Mouse (Mus musculus) embryonic facial prominence, embryonic 11.5 days (tissue): ENCODE data around the gene Slit3. TPM values are rescaled to one million over a fixed set of nuclear protein-coding genes. Genes with fewer than 3 reads are reported as not detected.

ENCODE experiments used
- ATAC-seq: fragments of 200-750 bp; cut with Nextera tagmentation; replicated peaks from 2 replicates; pipeline ENCODE4 v1.8.0; 2017; ENCODE audit warnings: low read depth; ENCODE audit not compliant: insufficient number of reproducible peaks, low FRiP score, low TSS enrichment
- DNase-seq: peaks from one replicate; pipeline ENCODE4 v3.0.0-alpha.2; 2015; ENCODE audit warnings: low spot score
- H3K27ac ChIP-seq: fragments of 300-500 bp; sonication (generic); replicated peaks from 2 replicates; pipeline ENCODE4 v1.5.1; 2014; ENCODE audit warnings: mild to moderate bottlenecking, low read depth, low read length, control low read depth
- H3K27me3 ChIP-seq: fragments of 300-500 bp; sonication (generic); 2 replicates; pipeline ENCODE4 v1.6.1; 2014; ENCODE audit warnings: mild to moderate bottlenecking, low read length, moderate library complexity, mixed read lengths; ENCODE audit not compliant: control insufficient read depth, insufficient read depth
- H3K36me3 ChIP-seq: fragments of 300-500 bp; sonication (generic); replicated peaks from 2 replicates; pipeline ENCODE4 v1.6.1; 2014; ENCODE audit warnings: low read depth, mild to moderate bottlenecking, low read length, moderate library complexity, mixed read lengths; ENCODE audit not compliant: control insufficient read depth, insufficient read depth
- H3K4me1 ChIP-seq: fragments of 300-500 bp; sonication (generic); 2 replicates; pipeline ENCODE4 v1.6.1; 2014; ENCODE audit warnings: low read length, mixed read lengths; ENCODE audit not compliant: control insufficient read depth, insufficient read depth
- H3K4me2 ChIP-seq: fragments of 300-500 bp; sonication (generic); 2 replicates; pipeline ENCODE4 v1.6.1; 2014; ENCODE audit warnings: low read depth, mild to moderate bottlenecking, control low read depth, low read length, moderate library complexity
- H3K4me3 ChIP-seq: fragments of 300-500 bp; sonication (generic); 2 replicates; pipeline ENCODE4 v1.5.1; 2014; ENCODE audit warnings: low read depth, low read length, control low read depth
- H3K9ac ChIP-seq: fragments of 300-500 bp; sonication (generic); replicated peaks from 2 replicates; pipeline ENCODE4 v1.6.1; 2014; ENCODE audit warnings: mild to moderate bottlenecking, control low read depth, low read length
- H3K9me3 ChIP-seq: fragments of 300-500 bp; sonication (generic); replicated peaks from 2 replicates; pipeline ENCODE4 v1.6.1; 2016; ENCODE audit warnings: mild to moderate bottlenecking, low read length, inconsistent platforms, mixed read lengths; ENCODE audit not compliant: control insufficient read depth
- WGBS: fragments of 180-500 bp; shearing (Covaris S2); extraction: QIAGEN DNeasy Blood & Tissue Kit; methylation state at CpG from one replicate; pipeline ENCODE4 v1.1.7; 2014; 5-methylcytosine and 5-hydroxymethylcytosine counted together
- polyA plus RNA-seq: library from polyadenylated mRNA; unstranded; fragments of >200 nt; fragmentation: Nextera tagmentation; extraction: Ambion mirVana; gene quantifications from 2 replicates; pipeline ENCODE4 v1.2.1, GENCODE M21; 2014

Slit3 gene
- polyA plus RNA-seq, 1 experiment from 2014 or later: 10.5 TPM

- no peak overlapping the region for H3K27ac ChIP-seq
- H3K27me3 ChIP-seq: no peaks in the 10 kb centered on the region
- H3K36me3 ChIP-seq: no peaks in the 10 kb centered on the region
- WGBS: 94% methylated on average over 21 of the region's 21 CpGs
- DNase-seq (no peak), ATAC-seq (no peak)
- no peak overlapping the region for H3K9ac ChIP-seq
- H3K4me2 ChIP-seq: no peak overlapping the region
- H3K9me3 ChIP-seq: no peaks in the 10 kb centered on the region
- no peak overlapping the region for H3K4me3 ChIP-seq
- no peaks in the 10 kb centered on the region for H3K4me1 ChIP-seq
Measured at GRCm38 (mm10) chr11:35624515-35625270, 503.7 kb downstream of the Slit3 start.

DNA sequence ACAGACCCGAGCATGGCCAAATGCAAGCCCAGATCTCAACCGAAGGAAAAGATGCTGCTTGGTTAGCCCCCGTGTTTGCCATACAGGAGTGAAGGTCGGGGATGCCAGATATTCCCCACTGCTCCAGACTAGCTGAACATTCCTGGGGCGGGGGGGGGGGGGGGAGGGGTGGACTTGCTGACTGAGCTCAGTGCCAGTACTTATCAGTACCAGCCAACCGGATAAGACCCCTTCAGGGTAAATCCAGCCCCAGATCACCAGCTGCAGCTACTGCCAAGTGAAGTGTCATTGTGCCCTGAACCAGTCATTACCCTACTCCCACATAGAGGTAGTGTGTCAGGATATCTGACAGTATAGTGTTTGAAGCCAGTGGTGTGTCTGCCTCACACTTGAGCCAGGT lies 504.6 kb downstream of the Slit3 start:
- DNase-seq (no peak), ATAC-seq (no peak)
- no peaks in the 10 kb centered on the region for H3K4me1 ChIP-seq
- no peak overlapping the region for H3K4me3 ChIP-seq
- H3K27me3 ChIP-seq: no peaks in the 10 kb centered on the region
- no peak overlapping the region for H3K27ac ChIP-seq
- no peak overlapping the region for H3K9ac ChIP-seq
- no peaks in the 10 kb centered on the region for H3K36me3 ChIP-seq
- H3K4me2 ChIP-seq: no peak overlapping the region
- 68% methylated on average over 5 of the region's 6 CpGs for WGBS
- H3K9me3 ChIP-seq: no peaks in the 10 kb centered on the region

- H3K9me3 ChIP-seq: no peaks in the 10 kb centered on the region
- H3K4me1 ChIP-seq: no peaks in the 10 kb centered on the region
- H3K27ac ChIP-seq: no peak overlapping the region
- H3K4me2 ChIP-seq: no peak overlapping the region
- no peaks in the 10 kb centered on the region for H3K36me3 ChIP-seq
- H3K27me3 ChIP-seq: no peaks in the 10 kb centered on the region
- WGBS: 83% methylated on average over 10 of the region's 10 CpGs
- H3K9ac ChIP-seq: no peak overlapping the region
- no peak overlapping the region for H3K4me3 ChIP-seq
- DNase-seq: no peak
- no peak for ATAC-seq
Measured at GRCm38 (mm10) chr11:35626161-35626885, 505.3 kb downstream of the Slit3 start.

GRCm38 (mm10) chr11:35627815-35628214 lies 506.8 kb downstream of the Slit3 start:
- H3K36me3 ChIP-seq: no peaks in the 10 kb centered on the region
- ATAC-seq (no peak), DNase-seq (no peak)
- no peak overlapping the region for H3K27ac ChIP-seq
- no peak overlapping the region for H3K4me2 ChIP-seq
- no peaks in the 10 kb centered on the region for H3K4me1 ChIP-seq
- H3K9ac ChIP-seq: no peak overlapping the region
- WGBS: 97% methylated on average over 3 of the region's 3 CpGs
- no peaks in the 10 kb centered on the region for H3K9me3 ChIP-seq
- no peaks in the 10 kb centered on the region for H3K27me3 ChIP-seq
- H3K4me3 ChIP-seq: no peak overlapping the region

GRCm38 (mm10) chr11:35632262-35632661 lies 511.2 kb downstream of the Slit3 start:
- H3K36me3 ChIP-seq: no peaks in the 10 kb centered on the region
- H3K27ac ChIP-seq: no peak overlapping the region
- WGBS: 90% methylated on average over 5 of the region's 5 CpGs
- no peaks in the 10 kb centered on the region for H3K27me3 ChIP-seq
- H3K9ac ChIP-seq: no peak overlapping the region
- DNase-seq: no peak
- ATAC-seq: no peak
- no peak overlapping the region for H3K4me3 ChIP-seq
- H3K4me2 ChIP-seq: no peak overlapping the region
- no peaks in the 10 kb centered on the region for H3K4me1 ChIP-seq
- H3K9me3 ChIP-seq: no peaks in the 10 kb centered on the region

- WGBS: 72% methylated on average over 7 of the region's 7 CpGs
- DNase-seq (no peak), ATAC-seq (no peak)
- Histone ChIP-seq H3K9ac (no peak overlapping the region), H3K27ac (no peak overlapping the region), H3K4me3 (no peak overlapping the region), H3K4me1 (peaks cover 5% of the 10 kb centered on the region), H3K9me3 (no peaks in the 10 kb centered on the region), H3K27me3 (no peaks in the 10 kb centered on the region), H3K36me3 (no peaks in the 10 kb centered on the region), H3K4me2 (no peak overlapping the region)
Measured at GRCm38 (mm10) chr11:35637102-35637501, 516.1 kb downstream of the Slit3 start.

- no peak for DNase-seq
- no peak overlapping the region for H3K4me2 ChIP-seq
- H3K4me3 ChIP-seq: no peak overlapping the region
- peaks cover 5% of the 10 kb centered on the region for H3K4me1 ChIP-seq
- no peak for ATAC-seq
- no peak overlapping the region for H3K9ac ChIP-seq
- 11% methylated on average over 3 of the region's 3 CpGs for WGBS
- H3K9me3 ChIP-seq: no peaks in the 10 kb centered on the region
- H3K27ac ChIP-seq: no peak overlapping the region
- no peaks in the 10 kb centered on the region for H3K27me3 ChIP-seq
- no peaks in the 10 kb centered on the region for H3K36me3 ChIP-seq
Measured at GRCm38 (mm10) chr11:35638862-35639384, 517.9 kb downstream of the Slit3 start.

GRCm38 (mm10) chr11:35639428-35639827 lies 518.4 kb downstream of the Slit3 start:
- no peak overlapping the region for H3K4me3 ChIP-seq
- no peak overlapping the region for H3K9ac ChIP-seq
- H3K27me3 ChIP-seq: no peaks in the 10 kb centered on the region
- DNase-seq (peak; percentile 40), ATAC-seq (no peak)
- H3K4me1 ChIP-seq: peaks cover 5% of the 10 kb centered on the region
- H3K9me3 ChIP-seq: no peaks in the 10 kb centered on the region
- H3K36me3 ChIP-seq: no peaks in the 10 kb centered on the region
- no peak overlapping the region for H3K27ac ChIP-seq
- H3K4me2 ChIP-seq: no peak overlapping the region
- WGBS: 15% methylated on average over 11 of the region's 11 CpGs
